Mouse (Mus musculus) v-Abl transformed pro-B cells (cell line): ENCODE results near the gene Tspan8.

Experiments
- in situ Hi-C, 2 experiments: fragments of 400-800 bp; cut with MboI; formaldehyde crosslinking; loops; one replicate each; pipeline ENCODE4 v1.15.1; 2025; ENCODE audit not compliant: unreplicated experiment in 2 of 2

Gene Tspan8

GRCm38 (mm10) chr10:115829696-115830095 lies 13.1 kb downstream of the Tspan8 start:
- in situ Hi-C loops: no loop called here

GRCm38 (mm10) chr10:115830726-115831125 lies 14.1 kb downstream of the Tspan8 start:
- in situ Hi-C loops: no loop called here

GRCm38 (mm10) chr10:115834017-115834416 lies 17.4 kb downstream of the Tspan8 start:
- in situ Hi-C loops: no loop called here

- in situ Hi-C loops: no loop called here
Observed at GRCm38 (mm10) chr10:115846930-115847329, 30.3 kb downstream of the Tspan8 start.

GRCm38 (mm10) chr10:115848511-115848910 lies 31.9 kb downstream of the Tspan8 start:
- in situ Hi-C loops: no loop called here

GRCm38 (mm10) chr10:115860210-115860880 lies 43.7 kb downstream of the Tspan8 start:
- in situ Hi-C loops: no loop called here

GRCm38 (mm10) chr10:115861967-115862366 lies 45.3 kb downstream of the Tspan8 start:
- in situ Hi-C loops: no loop called here

- in situ Hi-C loops: no loop called here
Observed at GRCm38 (mm10) chr10:115882757-115883156, 66.1 kb downstream of the Tspan8 start.

GRCm38 (mm10) chr10:115891924-115892323 lies 75.3 kb downstream of the Tspan8 start:
- in situ Hi-C loops: no loop called here

GRCm38 (mm10) chr10:115892973-115893372 lies 76.3 kb downstream of the Tspan8 start:
- in situ Hi-C loops: no loop called here

- in situ Hi-C loops: no loop called here
Observed at GRCm38 (mm10) chr10:115894045-115894444, 77.4 kb downstream of the Tspan8 start.

GRCm38 (mm10) chr10:115896764-115897163 lies 80.1 kb downstream of the Tspan8 start:
- in situ Hi-C loops: no loop called here

- in situ Hi-C loops: no loop called here
Observed at GRCm38 (mm10) chr10:115897235-115897634, 80.6 kb downstream of the Tspan8 start.
